Comparison of ENCODE assay signal across 8 mouse cellular contexts in genomic region chr3:95107308-95107707, GRCm38 (mm10). TPM values are rescaled to one million over a fixed set of nuclear protein-coding genes. Genes with fewer than 3 reads are reported as not detected.
DNase-seq lines count a peak whose midpoint lies in the region; ATAC-seq and TF ChIP-seq lines count a peak whose summit lies in the region.
"Not testable (repeated sequence)": the region's sequence is repeated elsewhere in the genome, so short reads cannot be mapped to it uniquely, and the experiment has no call there.

No protein-coding gene starts in this region.

- peaks cover 13% of the 10 kb centered on the region for H3K4me1 ChIP-seq in embryonic facial prominence, embryonic 13.5 days
- H3K4me1 ChIP-seq in forebrain, embryonic 16.5 days (replicated peaks; ENCODE audit: control insufficient read depth, insufficient read depth, low read length) = peaks cover 14% of the 10 kb centered on the region
- H3K4me1 ChIP-seq in heart, postnatal 0 days (ENCODE audit: control insufficient read depth, insufficient read depth) = peaks cover 14% of the 10 kb centered on the region
- H3K4me1 ChIP-seq in intestine, embryonic 16.5 days (ENCODE audit: control insufficient read depth, insufficient read depth, low read length) = peaks cover 10% of the 10 kb centered on the region
- peaks cover 16% of the 10 kb centered on the region for H3K4me1 ChIP-seq in limb, embryonic 13.5 days
- peaks cover 14% of the 10 kb centered on the region for H3K4me1 ChIP-seq in lung, embryonic 15.5 days
- peaks cover 15% of the 10 kb centered on the region for H3K4me1 ChIP-seq in midbrain, embryonic 16.5 days (ENCODE audit: control insufficient read depth, insufficient read depth, low read length)
- not testable (repeated sequence) for H3K4me1 ChIP-seq in stomach, postnatal 0 days (replicated peaks; ENCODE audit: control insufficient read depth, insufficient read depth)

- H3K9ac ChIP-seq in embryonic facial prominence, embryonic 13.5 days; forebrain, embryonic 16.5 days (replicated peaks; ENCODE audit: low read depth, low read length); intestine, embryonic 16.5 days (ENCODE audit: low read depth, low read length); lung, embryonic 15.5 days; stomach, postnatal 0 days (ENCODE audit: low read length): not testable (repeated sequence)
- H3K9ac ChIP-seq in heart, postnatal 0 days (replicated peaks; ENCODE audit: low read depth, low read length) = peak overlapping the region; percentile 93; the same call in 1 of the 2 replicates
- H3K9ac ChIP-seq in limb, embryonic 13.5 days = peak overlapping the region; percentile 62
- peak overlapping the region; percentile 66; the same call in 1 of the 2 replicates for H3K9ac ChIP-seq in midbrain, embryonic 16.5 days (ENCODE audit: low read depth, low read length)

- not testable (repeated sequence) for ATAC-seq in embryonic facial prominence, embryonic 13.5 days (ENCODE audit: insufficient number of reproducible peaks, insufficient read depth, low FRiP score, low TSS enrichment, low read depth); forebrain, embryonic 16.5 days; heart, postnatal 0 days (ENCODE audit: insufficient read depth, low read depth); intestine, embryonic 16.5 days; limb, embryonic 13.5 days (ENCODE audit: low FRiP score, low read depth); lung, embryonic 15.5 days (ENCODE audit: borderline replicate concordance, extremely low read depth, low FRiP score, low TSS enrichment); midbrain, embryonic 16.5 days; stomach, postnatal 0 days (ENCODE audit: low FRiP score, low TSS enrichment)

- H3K36me3 ChIP-seq in embryonic facial prominence, embryonic 13.5 days; forebrain, embryonic 16.5 days (ENCODE audit: control insufficient read depth, insufficient read depth); heart, postnatal 0 days (replicated peaks; ENCODE audit: control insufficient read depth, insufficient read depth, low read length); intestine, embryonic 16.5 days (ENCODE audit: control insufficient read depth, insufficient read depth, low read length); limb, embryonic 13.5 days; lung, embryonic 15.5 days; midbrain, embryonic 16.5 days (ENCODE audit: control insufficient read depth, insufficient read depth, low read length); stomach, postnatal 0 days (ENCODE audit: control insufficient read depth, insufficient read depth, low read length): not testable (repeated sequence)

- H3K4me2 ChIP-seq in embryonic facial prominence, embryonic 13.5 days = peak overlapping the region; percentile 69
- H3K4me2 ChIP-seq in forebrain, embryonic 16.5 days (ENCODE audit: low read length) = peak overlapping the region; percentile 78
- H3K4me2 ChIP-seq in heart, postnatal 0 days (ENCODE audit: low read depth, low read length) = peak overlapping the region; percentile 75
- H3K4me2 ChIP-seq in intestine, embryonic 16.5 days (ENCODE audit: low read depth, low read length) = peak overlapping the region; percentile 73
- peak overlapping the region; percentile 78 for H3K4me2 ChIP-seq in limb, embryonic 13.5 days (replicated peaks)
- peak overlapping the region; percentile 69 for H3K4me2 ChIP-seq in lung, embryonic 15.5 days
- peak overlapping the region; percentile 73 for H3K4me2 ChIP-seq in midbrain, embryonic 16.5 days (ENCODE audit: low read length)
- peak overlapping the region; percentile 64 for H3K4me2 ChIP-seq in stomach, postnatal 0 days (replicated peaks; ENCODE audit: low read depth)

- not testable (repeated sequence) for DNase-seq in heart, postnatal 0 days (ENCODE audit: low spot score); stomach, postnatal 0 days (ENCODE audit: low spot score)

- peak overlapping the region; percentile 97 for H3K4me3 ChIP-seq in embryonic facial prominence, embryonic 13.5 days
- H3K4me3 ChIP-seq in forebrain, embryonic 16.5 days (replicated peaks; ENCODE audit: low read length) = peak overlapping the region; percentile 90
- peak overlapping the region; percentile 96 for H3K4me3 ChIP-seq in heart, postnatal 0 days (ENCODE audit: low read depth, low read length)
- peak overlapping the region; percentile 99 for H3K4me3 ChIP-seq in intestine, embryonic 16.5 days (ENCODE audit: low read length)
- peak overlapping the region; percentile 99 for H3K4me3 ChIP-seq in limb, embryonic 13.5 days
- H3K4me3 ChIP-seq in lung, embryonic 15.5 days = peak overlapping the region; percentile 89
- peak overlapping the region; percentile 65 for H3K4me3 ChIP-seq in midbrain, embryonic 16.5 days (ENCODE audit: low read depth, low read length)
- H3K4me3 ChIP-seq in stomach, postnatal 0 days (ENCODE audit: low read depth, low read length) = peak overlapping the region; percentile 94

- TF ChIP-seq EP300 in heart, postnatal 0 days (IDR thresholded peaks at IDR 0.05; ENCODE audit: low read depth); stomach, postnatal 0 days (optimal IDR thresholded peaks at IDR 0.05): not testable (repeated sequence)

- H3K27me3 ChIP-seq in embryonic facial prominence, embryonic 13.5 days; forebrain, embryonic 16.5 days (replicated peaks; ENCODE audit: control insufficient read depth, insufficient read depth, low read length); heart, postnatal 0 days (ENCODE audit: control insufficient read depth, insufficient read depth, low read length); intestine, embryonic 16.5 days (replicated peaks; ENCODE audit: control insufficient read depth, insufficient read depth, low read length); limb, embryonic 13.5 days; lung, embryonic 15.5 days; midbrain, embryonic 16.5 days (ENCODE audit: control insufficient read depth, insufficient read depth, low read depth, low read length); stomach, postnatal 0 days (ENCODE audit: control insufficient read depth, insufficient read depth, low read length): not testable (repeated sequence)

- TF ChIP-seq CTCF in heart, postnatal 0 days (IDR thresholded peaks at IDR 0.05; ENCODE audit: low read depth); stomach, postnatal 0 days (IDR thresholded peaks at IDR 0.05; ENCODE audit: low read depth): not testable (repeated sequence)

- H3K9me3 ChIP-seq in embryonic facial prominence, embryonic 13.5 days; forebrain, embryonic 16.5 days (ENCODE audit: control insufficient read depth, low read length); heart, postnatal 0 days (replicated peaks; ENCODE audit: control insufficient read depth, low read length); intestine, embryonic 16.5 days (ENCODE audit: control insufficient read depth, low read length); limb, embryonic 13.5 days; lung, embryonic 15.5 days; midbrain, embryonic 16.5 days (replicated peaks; ENCODE audit: control insufficient read depth, low read length, poor library complexity, severe bottlenecking); stomach, postnatal 0 days (ENCODE audit: control insufficient read depth, low read length): not testable (repeated sequence)

- not testable (repeated sequence) for H3K27ac ChIP-seq in embryonic facial prominence, embryonic 13.5 days; forebrain, embryonic 16.5 days (ENCODE audit: low read length); intestine, embryonic 16.5 days (ENCODE audit: low read length); limb, embryonic 13.5 days; lung, embryonic 15.5 days
- H3K27ac ChIP-seq in heart, postnatal 0 days (ENCODE audit: low read depth) = peak overlapping the region; percentile 90; the same call in 1 of the 2 replicates
- peak overlapping the region; percentile 75 for H3K27ac ChIP-seq in midbrain, embryonic 16.5 days (ENCODE audit: low read length)
- H3K27ac ChIP-seq in stomach, postnatal 0 days (replicated peaks) = peak overlapping the region; percentile 58; the same call in 1 of the 2 replicates

RNA-seq across cellular contexts. Expression of gene Pip5k1a, which starts 0.6 kb away (rescaled TPM):
- 23.8 and 26.3 TPM in 2 replicates for polyA plus RNA-seq in embryonic facial prominence, embryonic 13.5 days (2015; fragmentation: Nextera tagmentation; extraction: Ambion mirVana)
- polyA plus RNA-seq in forebrain, embryonic 16.5 days (2015; fragmentation: Nextera tagmentation; extraction: Ambion mirVana) = 20.3 and 21.7 TPM in 2 replicates
- total RNA-seq in heart, postnatal 0 days (2014; rRNA removed; ENCODE audit: low replicate concordance) = 36.6 and 50.5 TPM in 2 replicates
- 13.8 and 14.5 TPM in 2 replicates for polyA plus RNA-seq in heart, postnatal 0 days (2015; fragmentation: Nextera tagmentation; extraction: Ambion mirVana)
- 14.5 and 15.5 TPM in 2 replicates for polyA plus RNA-seq in intestine, embryonic 16.5 days (2015; fragmentation: Nextera tagmentation; extraction: Ambion mirVana)
- 26.5 and 28.4 TPM in 2 replicates for polyA plus RNA-seq in limb, embryonic 13.5 days (2015; fragmentation: Nextera tagmentation; extraction: Ambion mirVana)
- 17.2 and 18.1 TPM in 2 replicates for polyA plus RNA-seq in lung, embryonic 15.5 days (2015; fragmentation: Nextera tagmentation; extraction: Ambion mirVana)
- 15.0 and 17.0 TPM in 2 replicates for polyA plus RNA-seq in midbrain, embryonic 16.5 days (2015; fragmentation: Nextera tagmentation; extraction: Ambion mirVana)
- polyA plus RNA-seq in stomach, postnatal 0 days (2015; fragmentation: Nextera tagmentation; extraction: Ambion mirVana) = 15.7 and 17.8 TPM in 2 replicates

RNA-seq across cellular contexts. Expression of gene Vps72, which starts 3.5 kb away (rescaled TPM):
- 185 and 213 TPM in 2 replicates for polyA plus RNA-seq in embryonic facial prominence, embryonic 13.5 days (2015; fragmentation: Nextera tagmentation; extraction: Ambion mirVana)
- 230 and 233 TPM in 2 replicates for polyA plus RNA-seq in forebrain, embryonic 16.5 days (2015; fragmentation: Nextera tagmentation; extraction: Ambion mirVana)
- 54.9 and 69.3 TPM in 2 replicates for total RNA-seq in heart, postnatal 0 days (2014; rRNA removed; ENCODE audit: low replicate concordance)
- polyA plus RNA-seq in heart, postnatal 0 days (2015; fragmentation: Nextera tagmentation; extraction: Ambion mirVana) = 60.8 and 66.9 TPM in 2 replicates
- polyA plus RNA-seq in intestine, embryonic 16.5 days (2015; fragmentation: Nextera tagmentation; extraction: Ambion mirVana) = 110 and 120 TPM in 2 replicates
- 216 and 217 TPM in 2 replicates for polyA plus RNA-seq in limb, embryonic 13.5 days (2015; fragmentation: Nextera tagmentation; extraction: Ambion mirVana)
- 163 and 165 TPM in 2 replicates for polyA plus RNA-seq in lung, embryonic 15.5 days (2015; fragmentation: Nextera tagmentation; extraction: Ambion mirVana)
- polyA plus RNA-seq in midbrain, embryonic 16.5 days (2015; fragmentation: Nextera tagmentation; extraction: Ambion mirVana) = 170 and 184 TPM in 2 replicates
- polyA plus RNA-seq in stomach, postnatal 0 days (2015; fragmentation: Nextera tagmentation; extraction: Ambion mirVana) = 60.8 and 65.9 TPM in 2 replicates

RNA-seq across cellular contexts. Expression of gene Tmod4, which starts 17.0 kb away (rescaled TPM):
- polyA plus RNA-seq in embryonic facial prominence, embryonic 13.5 days (2015; fragmentation: Nextera tagmentation; extraction: Ambion mirVana) = 0.65 and 0.69 TPM in 2 replicates
- polyA plus RNA-seq in forebrain, embryonic 16.5 days (2015; fragmentation: Nextera tagmentation; extraction: Ambion mirVana) = 0.65 and 0.91 TPM in 2 replicates
- 1.2 and 14.3 TPM in 2 replicates for total RNA-seq in heart, postnatal 0 days (2014; rRNA removed; ENCODE audit: low replicate concordance)
- 2.7 and 2.9 TPM in 2 replicates for polyA plus RNA-seq in heart, postnatal 0 days (2015; fragmentation: Nextera tagmentation; extraction: Ambion mirVana)
- 1.1 and 1.2 TPM in 2 replicates for polyA plus RNA-seq in intestine, embryonic 16.5 days (2015; fragmentation: Nextera tagmentation; extraction: Ambion mirVana)
- polyA plus RNA-seq in limb, embryonic 13.5 days (2015; fragmentation: Nextera tagmentation; extraction: Ambion mirVana) = 1.9 and 2.5 TPM in 2 replicates
- polyA plus RNA-seq in lung, embryonic 15.5 days (2015; fragmentation: Nextera tagmentation; extraction: Ambion mirVana) = 1.3 and 2.1 TPM in 2 replicates
- 1.1 TPM in 2 replicates for polyA plus RNA-seq in midbrain, embryonic 16.5 days (2015; fragmentation: Nextera tagmentation; extraction: Ambion mirVana)
- polyA plus RNA-seq in stomach, postnatal 0 days (2015; fragmentation: Nextera tagmentation; extraction: Ambion mirVana) = 0.70 and 1.0 TPM in 2 replicates

RNA-seq across cellular contexts. Expression of gene Scnm1, which starts 26.5 kb away (rescaled TPM):
- 75.2 and 81.8 TPM in 2 replicates for polyA plus RNA-seq in embryonic facial prominence, embryonic 13.5 days (2015; fragmentation: Nextera tagmentation; extraction: Ambion mirVana)
- polyA plus RNA-seq in forebrain, embryonic 16.5 days (2015; fragmentation: Nextera tagmentation; extraction: Ambion mirVana) = 90.1 and 93.1 TPM in 2 replicates
- 16.7 and 38.2 TPM in 2 replicates for total RNA-seq in heart, postnatal 0 days (2014; rRNA removed; ENCODE audit: low replicate concordance)
- 57.6 and 57.7 TPM in 2 replicates for polyA plus RNA-seq in heart, postnatal 0 days (2015; fragmentation: Nextera tagmentation; extraction: Ambion mirVana)
- polyA plus RNA-seq in intestine, embryonic 16.5 days (2015; fragmentation: Nextera tagmentation; extraction: Ambion mirVana) = 56.9 and 62.2 TPM in 2 replicates
- 82.4 and 84.4 TPM in 2 replicates for polyA plus RNA-seq in limb, embryonic 13.5 days (2015; fragmentation: Nextera tagmentation; extraction: Ambion mirVana)
- polyA plus RNA-seq in lung, embryonic 15.5 days (2015; fragmentation: Nextera tagmentation; extraction: Ambion mirVana) = 64.0 and 71.4 TPM in 2 replicates
- 79.5 and 79.8 TPM in 2 replicates for polyA plus RNA-seq in midbrain, embryonic 16.5 days (2015; fragmentation: Nextera tagmentation; extraction: Ambion mirVana)
- polyA plus RNA-seq in stomach, postnatal 0 days (2015; fragmentation: Nextera tagmentation; extraction: Ambion mirVana) = 39.5 and 42.9 TPM in 2 replicates

RNA-seq across cellular contexts. Expression of gene Lysmd1, which starts 26.6 kb away (rescaled TPM):
- 17.0 and 19.3 TPM in 2 replicates for polyA plus RNA-seq in embryonic facial prominence, embryonic 13.5 days (2015; fragmentation: Nextera tagmentation; extraction: Ambion mirVana)
- 41.9 and 46.6 TPM in 2 replicates for polyA plus RNA-seq in forebrain, embryonic 16.5 days (2015; fragmentation: Nextera tagmentation; extraction: Ambion mirVana)
- 6.1 and 7.1 TPM in 2 replicates for total RNA-seq in heart, postnatal 0 days (2014; rRNA removed; ENCODE audit: low replicate concordance)
- 8.7 and 10.4 TPM in 2 replicates for polyA plus RNA-seq in heart, postnatal 0 days (2015; fragmentation: Nextera tagmentation; extraction: Ambion mirVana)
- 9.8 and 11.0 TPM in 2 replicates for polyA plus RNA-seq in intestine, embryonic 16.5 days (2015; fragmentation: Nextera tagmentation; extraction: Ambion mirVana)
- polyA plus RNA-seq in limb, embryonic 13.5 days (2015; fragmentation: Nextera tagmentation; extraction: Ambion mirVana) = 19.1 and 19.6 TPM in 2 replicates
- 13.3 and 14.9 TPM in 2 replicates for polyA plus RNA-seq in lung, embryonic 15.5 days (2015; fragmentation: Nextera tagmentation; extraction: Ambion mirVana)
- polyA plus RNA-seq in midbrain, embryonic 16.5 days (2015; fragmentation: Nextera tagmentation; extraction: Ambion mirVana) = 53.8 and 57.6 TPM in 2 replicates
- 9.6 and 10.1 TPM in 2 replicates for polyA plus RNA-seq in stomach, postnatal 0 days (2015; fragmentation: Nextera tagmentation; extraction: Ambion mirVana)
